Mouse (Mus musculus): Measurements from ENCODE around the gene Pbp2. TPM values are rescaled to one million over a fixed set of nuclear protein-coding genes. Genes with fewer than 3 reads are reported as not detected.

The Pbp2 gene
- total RNA-seq (2021) = under 1 TPM in 1 of 2 experiments, not detected in 1; 0.32 TPM

DNA sequence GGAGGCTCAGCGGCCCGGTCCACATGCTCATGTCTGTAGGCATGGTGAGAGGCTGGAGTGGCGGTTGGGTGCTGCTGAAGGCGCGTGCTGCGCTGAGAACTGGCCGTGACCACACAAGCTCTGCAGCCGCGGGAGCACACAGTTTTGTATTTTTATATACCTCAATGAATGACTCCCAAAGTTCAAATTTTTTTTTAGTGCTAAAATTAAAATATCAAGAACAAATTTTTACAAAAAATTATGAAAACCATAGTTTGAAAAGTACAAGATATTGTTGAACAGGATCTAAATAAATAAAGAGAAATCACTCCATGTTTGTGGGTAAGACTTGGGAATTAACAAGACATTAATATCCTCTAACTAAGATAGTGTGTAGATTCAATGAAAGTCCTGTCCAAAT is at the start of gene Pbp2:
TSS of gene Pbp2 (minus strand) at position 101 of the 400 bp plus-strand sequence.
- intact Hi-C loops (cut with DNase I) = no loop called here
- no peak for DNase-seq (ENCODE audit: low spot score in 2 of 2)

GRCm38 (mm10) chr6:135354953-135355352 is 44.7 kb upstream of the Pbp2 start:
- intact Hi-C loops (cut with DNase I) = no loop called here
- DNase-seq (ENCODE audit: low spot score in 2 of 2) = no peak

GRCm38 (mm10) chr6:135352537-135352936 is 42.3 kb upstream of the Pbp2 start:
- intact Hi-C loops (cut with DNase I) = no loop called here
- DNase-seq (ENCODE audit: low spot score in 2 of 2) = no peak

DNA sequence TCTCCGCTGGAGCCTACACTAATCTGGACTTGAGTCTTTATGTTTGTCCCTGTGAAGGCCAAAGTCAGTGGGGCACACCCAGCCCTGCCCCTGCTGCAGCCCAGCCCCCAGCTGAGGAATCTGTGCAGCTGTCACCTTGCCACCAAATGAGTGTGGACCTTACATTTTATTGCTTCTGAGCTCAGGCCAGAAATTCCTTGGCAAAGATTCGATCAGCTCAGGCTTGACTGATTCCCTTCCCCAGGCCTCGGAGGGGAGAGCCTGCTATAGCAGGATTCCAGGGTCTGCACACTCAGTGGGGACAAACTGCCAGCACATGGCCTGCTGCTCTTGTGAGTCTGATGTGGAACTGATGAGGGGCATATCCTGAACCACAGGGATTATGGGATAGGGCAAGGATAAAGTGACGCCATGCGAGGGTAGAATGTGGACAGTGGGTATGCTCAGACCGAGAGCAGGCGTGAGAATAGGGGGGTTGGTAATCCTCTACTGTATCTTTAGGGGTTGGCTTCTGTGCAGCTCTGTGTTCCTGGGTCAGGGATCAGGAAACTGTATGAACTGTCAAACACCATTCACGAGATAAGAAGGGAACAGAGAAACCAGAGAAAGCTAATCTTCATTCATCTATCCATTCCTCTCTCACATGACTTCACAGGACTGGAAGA is 41.6 kb upstream of the Pbp2 start:
- intact Hi-C loops (cut with DNase I) = no loop called here

GRCm38 (mm10) chr6:135341076-135341378 is 30.8 kb upstream of the Pbp2 start:
- no peak for DNase-seq (ENCODE audit: low spot score in 2 of 2)
- intact Hi-C loops (cut with DNase I) = no loop called here

More for the DNA sequence above, 41.6 kb upstream of the Pbp2 start:
- no peak for DNase-seq (ENCODE audit: low spot score in 2 of 2)

GRCm38 (mm10) chr6:135340355-135341075 is 30.3 kb upstream of the Pbp2 start:
- no peak for DNase-seq (ENCODE audit: low spot score in 2 of 2)
- intact Hi-C loops (cut with DNase I) = no loop called here

DNA sequence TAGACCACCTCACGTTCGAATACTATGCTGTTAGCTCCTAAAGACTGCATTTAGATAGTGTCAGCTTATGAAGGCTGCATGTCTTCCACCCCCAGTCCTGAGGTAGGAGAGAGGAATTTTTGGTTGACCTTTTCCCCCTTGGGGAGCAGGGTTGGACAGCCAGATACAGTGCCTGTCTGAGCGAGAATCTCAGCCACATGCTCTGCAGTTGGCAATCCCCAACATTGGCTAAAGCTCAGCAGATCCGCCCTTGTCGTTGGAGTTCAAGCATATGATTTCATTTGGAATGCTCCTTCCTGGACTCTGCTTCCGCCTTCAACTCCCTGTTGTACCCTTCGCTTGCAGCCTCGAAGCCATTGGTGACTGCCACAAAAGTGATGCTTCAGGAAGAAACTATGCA is 26.2 kb upstream of the Pbp2 start:
- DNase-seq (ENCODE audit: low spot score in 2 of 2) = no peak
- intact Hi-C loops (cut with DNase I) = no loop called here

DNA sequence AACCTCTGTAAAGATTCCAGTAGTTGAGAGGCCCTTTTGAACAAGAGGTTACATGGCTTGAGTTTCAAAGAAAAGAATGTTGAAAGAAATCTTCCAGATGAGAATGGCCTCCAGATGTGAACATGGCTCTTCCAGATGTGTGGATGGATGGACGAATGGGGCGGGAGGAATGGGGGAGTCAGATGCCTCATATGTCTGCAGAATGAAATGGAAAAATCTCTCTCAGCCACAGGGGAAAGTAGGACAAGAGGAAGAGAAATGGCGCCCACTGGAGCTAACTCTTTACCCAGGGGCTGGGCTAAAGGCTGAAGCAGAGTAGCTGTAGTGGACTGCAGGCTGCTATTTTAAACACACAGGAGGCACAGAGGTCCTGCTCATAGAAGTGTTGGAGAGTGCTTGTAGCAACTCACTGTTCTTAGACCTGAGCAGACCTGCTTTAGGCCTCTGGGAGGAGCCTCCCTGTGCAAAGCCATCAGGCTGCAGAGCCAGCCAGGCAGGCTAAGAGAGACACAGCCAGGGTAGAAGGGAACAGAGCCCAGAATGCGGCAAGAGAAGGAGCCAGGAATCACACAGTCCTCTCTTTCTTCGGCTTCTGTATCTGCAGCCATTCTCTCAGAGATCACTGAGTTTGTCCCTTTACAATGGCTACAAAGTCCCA is 23.9 kb upstream of the Pbp2 start:
- no peak for DNase-seq (ENCODE audit: low spot score in 2 of 2)
- intact Hi-C loops (cut with DNase I) = no loop called here

GRCm38 (mm10) chr6:135332737-135333281 is 22.6 kb upstream of the Pbp2 start:
- intact Hi-C loops (cut with DNase I) = no loop called here
- DNase-seq (ENCODE audit: low spot score in 2 of 2) = no peak

DNA sequence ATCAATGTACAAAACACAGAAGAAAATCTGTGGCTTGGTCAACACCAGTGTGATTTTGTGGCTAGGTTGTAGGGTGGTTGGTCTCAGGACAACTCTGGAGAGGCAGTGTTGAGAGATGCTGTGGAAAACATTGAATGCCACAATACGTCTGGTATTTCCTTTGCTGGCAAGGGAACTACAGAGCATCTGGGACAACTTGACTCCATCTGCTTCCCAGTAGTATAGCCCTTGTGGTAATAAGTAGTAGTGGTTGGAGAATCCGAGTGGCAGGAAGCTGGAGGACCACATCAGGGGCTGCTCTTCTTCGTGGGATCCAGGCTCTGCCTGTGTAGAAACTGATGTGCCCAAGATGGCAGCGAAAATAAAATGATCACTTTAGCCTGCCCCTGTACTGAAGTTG is 21.7 kb upstream of the Pbp2 start:
- intact Hi-C loops (cut with DNase I) = no loop called here
- DNase-seq (ENCODE audit: low spot score in 2 of 2) = no peak

- no peak for DNase-seq (ENCODE audit: low spot score in 2 of 2)
These were observed 16.6 kb upstream of the Pbp2 start for GRCm38 (mm10) chr6:135326847-135327246.

GRCm38 (mm10) chr6:135324686-135325300 is 14.6 kb upstream of the Pbp2 start:
- intact Hi-C loops (cut with DNase I) = no loop called here
- no peak for DNase-seq (ENCODE audit: low spot score in 2 of 2)

More at GRCm38 (mm10) chr6:135326847-135327246, 16.6 kb upstream of the Pbp2 start:
- intact Hi-C loops (cut with DNase I) = no loop called here

- no peak for DNase-seq (ENCODE audit: low spot score in 2 of 2)
- intact Hi-C loops (cut with DNase I) = no loop called here
These were observed 13.9 kb upstream of the Pbp2 start for GRCm38 (mm10) chr6:135324111-135324510.

- intact Hi-C loops (cut with DNase I) = no loop called here
- no peak for DNase-seq (ENCODE audit: low spot score in 2 of 2)
These were observed 13.2 kb upstream of the Pbp2 start for GRCm38 (mm10) chr6:135323311-135323982.

DNA sequence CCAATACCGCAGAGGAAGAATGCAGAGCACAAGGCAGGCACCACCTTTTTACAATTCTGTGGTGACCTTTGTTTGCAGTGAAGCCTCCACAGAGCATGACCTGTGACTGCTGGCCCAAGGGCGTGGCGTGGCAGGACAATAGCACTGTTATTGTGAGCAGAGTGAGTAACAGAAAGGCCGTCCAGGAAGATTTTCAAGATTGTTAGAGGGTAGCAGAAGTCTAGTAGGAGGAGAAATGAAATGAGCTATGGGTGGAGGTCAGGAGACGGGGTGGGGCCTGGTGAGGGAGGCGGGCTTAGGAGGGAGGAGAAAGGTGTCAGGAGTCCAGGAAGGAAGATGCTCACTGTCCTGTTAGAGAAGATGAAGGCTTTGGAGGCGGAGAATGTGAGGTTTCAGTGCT is 12.5 kb upstream of the Pbp2 start:
- DNase-seq (ENCODE audit: low spot score in 2 of 2) = no peak
- intact Hi-C loops (cut with DNase I) = no loop called here

GRCm38 (mm10) chr6:135319431-135319933 is 9.3 kb upstream of the Pbp2 start:
- intact Hi-C loops (cut with DNase I) = loop anchor here (5.0 kb wide), 1 partner anchor 43 kb away; the partner anchor contains the start of gene Emp1
- DNase-seq (ENCODE audit: low spot score in 2 of 2) = no peak

DNA sequence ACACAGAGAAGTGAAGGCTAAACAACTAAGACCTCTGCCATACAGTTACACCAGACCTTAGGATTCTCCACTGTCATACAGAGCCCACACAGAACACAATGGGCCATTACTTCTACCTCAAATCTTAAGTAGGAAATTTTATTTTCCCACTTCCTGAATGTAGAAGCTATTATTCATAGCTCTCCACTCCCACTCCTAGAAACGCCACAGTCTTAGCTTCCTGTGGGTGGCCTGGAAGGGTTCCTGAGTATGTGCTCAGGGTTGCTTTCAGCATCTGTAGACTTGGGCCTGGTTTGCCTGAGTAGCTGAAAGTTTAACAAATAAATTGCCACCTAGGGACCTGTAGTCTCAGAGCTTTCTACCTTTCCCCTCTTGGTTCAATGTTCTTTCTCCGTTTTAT is 5.9 kb upstream of the Pbp2 start:
- DNase-seq (ENCODE audit: low spot score in 2 of 2) = no peak
- intact Hi-C loops (cut with DNase I) = loop anchor here (5.0 kb wide), 1 partner anchor 46 kb away; the partner anchor contains the start of gene Emp1

DNA sequence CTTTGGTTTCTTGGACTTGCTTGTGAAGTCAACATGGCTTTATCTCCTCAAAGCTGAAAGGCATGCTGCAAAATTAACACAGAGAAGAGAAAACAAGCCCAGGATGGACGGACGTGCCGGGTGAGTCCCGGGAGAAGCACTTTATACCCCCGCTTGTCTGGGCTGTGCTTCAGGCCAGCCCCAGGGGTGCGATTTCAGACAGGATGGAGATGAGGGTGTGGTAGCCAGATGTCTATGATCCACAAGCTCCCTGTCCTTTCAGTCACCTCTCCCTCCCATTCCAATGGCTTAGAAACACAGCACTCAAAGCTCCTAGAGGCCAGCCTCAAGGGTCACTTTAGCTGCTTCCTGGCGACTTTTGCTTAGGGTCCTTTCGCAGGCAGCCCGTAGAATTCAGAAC is 3.8 kb upstream of the Pbp2 start:
- intact Hi-C loops (cut with DNase I) = no loop called here
- DNase-seq (ENCODE audit: low spot score in 2 of 2) = no peak

GRCm38 (mm10) chr6:135312038-135312437 is 1.8 kb upstream of the Pbp2 start:
- intact Hi-C loops (cut with DNase I) = no loop called here
- no peak for DNase-seq (ENCODE audit: low spot score in 2 of 2)
